Mouse (Mus musculus) monocyte, adult 2 months (primary cell): ENCODE results near the gene Ctnna3.

Experiments
- DNase-seq, 2 experiments: peaks; one replicate each; pipeline ENCODE4 v3.0.0; 2022; ENCODE audit warnings: low spot score in 2 of 2, low read depth in 1 of 2

Ctnna3 gene

GRCm38 (mm10) chr10:63908878-63909277 is 479.0 kb downstream of the Ctnna3 start:
- DNase-seq, result no peak

- DNase-seq, result no peak
Observed at GRCm38 (mm10) chr10:63927334-63927733, 497.4 kb downstream of the Ctnna3 start, which contains the start of gene Gm10118. TSS of gene Gm10118 (minus strand) at chr10:63927434.

- no peak for DNase-seq
Observed at GRCm38 (mm10) chr10:63933946-63934345, 504.0 kb downstream of the Ctnna3 start.

- DNase-seq, result no peak
Observed at GRCm38 (mm10) chr10:63945534-63945933, 515.6 kb downstream of the Ctnna3 start.

- no peak for DNase-seq
Observed at GRCm38 (mm10) chr10:63947266-63947665, 517.4 kb downstream of the Ctnna3 start.

- no peak for DNase-seq
Observed at GRCm38 (mm10) chr10:63950867-63951266, 521.0 kb downstream of the Ctnna3 start.

- no peak for DNase-seq
Observed at GRCm38 (mm10) chr10:63951481-63951880, 521.6 kb downstream of the Ctnna3 start.

- DNase-seq, result no peak
Observed at GRCm38 (mm10) chr10:63954308-63954930, 524.5 kb downstream of the Ctnna3 start.

GRCm38 (mm10) chr10:63972300-63972699 is 542.4 kb downstream of the Ctnna3 start:
- no peak for DNase-seq

GRCm38 (mm10) chr10:63978101-63978500 is 548.2 kb downstream of the Ctnna3 start:
- DNase-seq, result no peak

- no peak for DNase-seq
Observed at GRCm38 (mm10) chr10:63978535-63978934, 548.6 kb downstream of the Ctnna3 start.

- no peak for DNase-seq
Observed at GRCm38 (mm10) chr10:63978969-63979368, 549.1 kb downstream of the Ctnna3 start.

- DNase-seq, result no peak
Observed at GRCm38 (mm10) chr10:63979410-63979809, 549.5 kb downstream of the Ctnna3 start.

GRCm38 (mm10) chr10:63985576-63985975 is 555.7 kb downstream of the Ctnna3 start:
- DNase-seq, result no peak

GRCm38 (mm10) chr10:63994251-63994650 is 564.4 kb downstream of the Ctnna3 start:
- no peak for DNase-seq

- no peak for DNase-seq
Observed at GRCm38 (mm10) chr10:64001531-64001930, 571.6 kb downstream of the Ctnna3 start.

GRCm38 (mm10) chr10:64001996-64002395 is 572.1 kb downstream of the Ctnna3 start:
- no peak for DNase-seq

GRCm38 (mm10) chr10:64020347-64020746 is 590.4 kb downstream of the Ctnna3 start:
- DNase-seq, result no peak

- DNase-seq, result no peak
Observed at GRCm38 (mm10) chr10:64023340-64023739, 593.4 kb downstream of the Ctnna3 start.

- DNase-seq, result no peak
Observed at GRCm38 (mm10) chr10:64030901-64031300, 601.0 kb downstream of the Ctnna3 start.

GRCm38 (mm10) chr10:64039760-64040535 is 610.0 kb downstream of the Ctnna3 start:
- no peak for DNase-seq

- DNase-seq, result no peak
Observed at GRCm38 (mm10) chr10:64041218-64041617, 611.3 kb downstream of the Ctnna3 start.

- DNase-seq, result no peak
Observed at GRCm38 (mm10) chr10:64041892-64042291, 612.0 kb downstream of the Ctnna3 start.
